Mouse (Mus musculus): ENCODE data around the gene Ddx6. TPM values are rescaled to one million over a fixed set of nuclear protein-coding genes. Genes with fewer than 3 reads are reported as not detected.
A peak's percentile ranks its signal among the peaks of the same experiment; 100 is the strongest.

Gene Ddx6
- polyA plus RNA-seq (2012; rRNA removed), result 5.1 and 9.6 TPM in 2 replicates

GRCm38 (mm10) chr9:44604779-44605615 lies at the start of gene Ddx6:
TSS of gene Ddx6 (plus strand) at chr9:44604892.
- H3K36me3 ChIP-seq (ENCODE audit: control insufficient read depth, insufficient read depth, low read length), result peaks cover 19% of the 10 kb centered on the region
- H3K4me1 ChIP-seq (ENCODE audit: control insufficient read depth, insufficient read depth, insufficient read length, low read length), result peaks cover 2% of the 10 kb centered on the region; the same call in 1 of the 2 replicates
- WGBS, result under 1% methylated on average over 62 of the region's 80 CpGs
- H3K4me3 ChIP-seq (ENCODE audit: low read depth, low read length), result peak within 1 kb of the TSS; percentile 74
- no peaks in the 10 kb centered on the region for H3K27me3 ChIP-seq (ENCODE audit: control insufficient read depth, insufficient read depth, low read length)
- peak; percentile 27 for TF ChIP-seq POLR2A (IDR thresholded peaks at IDR 0.05; ENCODE audit: low read depth, low read length)
- no peak for TF ChIP-seq CTCF (IDR thresholded peaks at IDR 0.05; ENCODE audit: extremely low read depth, insufficient read length, insufficient replicate concordance, low read depth, low read length)
- H3K27ac ChIP-seq (ENCODE audit: insufficient read depth, low read depth, low read length), result peak within 1 kb of the TSS; percentile 90

- no peaks in the 10 kb centered on the region for H3K27me3 ChIP-seq (ENCODE audit: control insufficient read depth, insufficient read depth, low read length)
- H3K36me3 ChIP-seq (ENCODE audit: control insufficient read depth, insufficient read depth, low read length), result no peaks in the 10 kb centered on the region
- TF ChIP-seq POLR2A (IDR thresholded peaks at IDR 0.05; ENCODE audit: low read depth, low read length) (no peak), CTCF (IDR thresholded peaks at IDR 0.05; ENCODE audit: extremely low read depth, insufficient read length, insufficient replicate concordance, low read depth, low read length) (no peak)
- H3K4me1 ChIP-seq (ENCODE audit: control insufficient read depth, insufficient read depth, insufficient read length, low read length), result no peaks in the 10 kb centered on the region
- 61% methylated on average over 4 of the region's 4 CpGs for WGBS
- no peak within 1 kb of the TSS for H3K4me3 ChIP-seq (ENCODE audit: low read depth, low read length)
- H3K27ac ChIP-seq (ENCODE audit: insufficient read depth, low read depth, low read length), result no peak within 1 kb of the TSS
These were observed 43.1 kb upstream of the Ddx6 start, which contains the start of gene Cxcr5 for GRCm38 (mm10) chr9:44561597-44561996. TSS of gene Cxcr5 (minus strand) at chr9:44561877.

GRCm38 (mm10) chr9:44562936-44563335 lies 41.8 kb upstream of the Ddx6 start:
- Histone ChIP-seq H3K27ac (ENCODE audit: insufficient read depth, low read depth, low read length) (no peak overlapping the region), H3K4me1 (ENCODE audit: control insufficient read depth, insufficient read depth, insufficient read length, low read length) (no peaks in the 10 kb centered on the region; the same call in 1 of the 2 replicates), H3K4me3 (ENCODE audit: low read depth, low read length) (no peak overlapping the region), H3K36me3 (ENCODE audit: control insufficient read depth, insufficient read depth, low read length) (no peaks in the 10 kb centered on the region), H3K27me3 (ENCODE audit: control insufficient read depth, insufficient read depth, low read length) (no peaks in the 10 kb centered on the region)
- WGBS, result 65% methylated on average over 12 of the region's 12 CpGs
- no peak for TF ChIP-seq CTCF (IDR thresholded peaks at IDR 0.05; ENCODE audit: extremely low read depth, insufficient read length, insufficient replicate concordance, low read depth, low read length)
- TF ChIP-seq POLR2A (IDR thresholded peaks at IDR 0.05; ENCODE audit: low read depth, low read length), result no peak

- Histone ChIP-seq H3K4me1 (ENCODE audit: control insufficient read depth, insufficient read depth, insufficient read length, low read length) (no peaks in the 10 kb centered on the region; the same call in 1 of the 2 replicates), H3K36me3 (ENCODE audit: control insufficient read depth, insufficient read depth, low read length) (no peaks in the 10 kb centered on the region), H3K4me3 (ENCODE audit: low read depth, low read length) (no peak overlapping the region), H3K27ac (ENCODE audit: insufficient read depth, low read depth, low read length) (no peak overlapping the region), H3K27me3 (ENCODE audit: control insufficient read depth, insufficient read depth, low read length) (no peaks in the 10 kb centered on the region)
- WGBS, result 75% methylated on average over 6 of the region's 6 CpGs
- no peak for TF ChIP-seq CTCF (IDR thresholded peaks at IDR 0.05; ENCODE audit: extremely low read depth, insufficient read length, insufficient replicate concordance, low read depth, low read length)
- no peak for TF ChIP-seq POLR2A (IDR thresholded peaks at IDR 0.05; ENCODE audit: low read depth, low read length)
These were observed 39.3 kb upstream of the Ddx6 start for GRCm38 (mm10) chr9:44565367-44565766.

- Histone ChIP-seq H3K27me3 (ENCODE audit: control insufficient read depth, insufficient read depth, low read length) (no peaks in the 10 kb centered on the region), H3K4me1 (ENCODE audit: control insufficient read depth, insufficient read depth, insufficient read length, low read length) (no peaks in the 10 kb centered on the region; the same call in 1 of the 2 replicates), H3K27ac (ENCODE audit: insufficient read depth, low read depth, low read length) (peak overlapping the region; percentile 72), H3K4me3 (ENCODE audit: low read depth, low read length) (no peak overlapping the region), H3K36me3 (ENCODE audit: control insufficient read depth, insufficient read depth, low read length) (no peaks in the 10 kb centered on the region)
- 75% methylated on average over 9 of the region's 9 CpGs for WGBS
- no peak for TF ChIP-seq POLR2A (IDR thresholded peaks at IDR 0.05; ENCODE audit: low read depth, low read length)
- no peak for TF ChIP-seq CTCF (IDR thresholded peaks at IDR 0.05; ENCODE audit: extremely low read depth, insufficient read length, insufficient replicate concordance, low read depth, low read length)
These were observed 37.2 kb upstream of the Ddx6 start for GRCm38 (mm10) chr9:44567338-44568082.

- Histone ChIP-seq H3K27me3 (ENCODE audit: control insufficient read depth, insufficient read depth, low read length) (no peaks in the 10 kb centered on the region), H3K27ac (ENCODE audit: insufficient read depth, low read depth, low read length) (peak overlapping the region; percentile 72), H3K36me3 (ENCODE audit: control insufficient read depth, insufficient read depth, low read length) (no peaks in the 10 kb centered on the region), H3K4me3 (ENCODE audit: low read depth, low read length) (no peak overlapping the region), H3K4me1 (ENCODE audit: control insufficient read depth, insufficient read depth, insufficient read length, low read length) (no peaks in the 10 kb centered on the region; the same call in 1 of the 2 replicates)
- WGBS, result 50% methylated on average over 7 of the region's 7 CpGs
- TF ChIP-seq CTCF (IDR thresholded peaks at IDR 0.05; ENCODE audit: extremely low read depth, insufficient read length, insufficient replicate concordance, low read depth, low read length), result no peak
- TF ChIP-seq POLR2A (IDR thresholded peaks at IDR 0.05; ENCODE audit: low read depth, low read length), result no peak
These were observed 36.6 kb upstream of the Ddx6 start for GRCm38 (mm10) chr9:44568083-44568455.

- WGBS, result 81% methylated on average over 12 of the region's 12 CpGs
- Histone ChIP-seq H3K4me1 (ENCODE audit: control insufficient read depth, insufficient read depth, insufficient read length, low read length) (no peaks in the 10 kb centered on the region; the same call in 1 of the 2 replicates), H3K36me3 (ENCODE audit: control insufficient read depth, insufficient read depth, low read length) (no peaks in the 10 kb centered on the region), H3K27me3 (ENCODE audit: control insufficient read depth, insufficient read depth, low read length) (no peaks in the 10 kb centered on the region), H3K27ac (ENCODE audit: insufficient read depth, low read depth, low read length) (peak overlapping the region; percentile 14), H3K4me3 (ENCODE audit: low read depth, low read length) (no peak overlapping the region)
- TF ChIP-seq POLR2A (IDR thresholded peaks at IDR 0.05; ENCODE audit: low read depth, low read length), result no peak
- no peak for TF ChIP-seq CTCF (IDR thresholded peaks at IDR 0.05; ENCODE audit: extremely low read depth, insufficient read length, insufficient replicate concordance, low read depth, low read length)
These were observed 33.7 kb upstream of the Ddx6 start for GRCm38 (mm10) chr9:44570939-44571382.
